Mouse (Mus musculus) testis, adult 2 months (tissue): ENCODE results near the gene Flywch2.

Experiments
- CTCF ChIP-seq: fragments of 200-500 bp; IDR thresholded peaks from 2 replicates; pipeline ENCODE4 v1.5.1; 2012; ENCODE audit warnings: low read depth, mild to moderate bottlenecking, inconsistent platforms, low read length, moderate library complexity; ENCODE audit not compliant: control insufficient read depth, insufficient read depth, insufficient replicate concordance
- POLR2A ChIP-seq: fragments of 200-500 bp; IDR thresholded peaks from 2 replicates; pipeline ENCODE4 v1.6.1; 2012; ENCODE audit warnings: low read depth, mild to moderate bottlenecking, inconsistent platforms, low read length, moderate library complexity; ENCODE audit not compliant: control insufficient read depth

DNA sequence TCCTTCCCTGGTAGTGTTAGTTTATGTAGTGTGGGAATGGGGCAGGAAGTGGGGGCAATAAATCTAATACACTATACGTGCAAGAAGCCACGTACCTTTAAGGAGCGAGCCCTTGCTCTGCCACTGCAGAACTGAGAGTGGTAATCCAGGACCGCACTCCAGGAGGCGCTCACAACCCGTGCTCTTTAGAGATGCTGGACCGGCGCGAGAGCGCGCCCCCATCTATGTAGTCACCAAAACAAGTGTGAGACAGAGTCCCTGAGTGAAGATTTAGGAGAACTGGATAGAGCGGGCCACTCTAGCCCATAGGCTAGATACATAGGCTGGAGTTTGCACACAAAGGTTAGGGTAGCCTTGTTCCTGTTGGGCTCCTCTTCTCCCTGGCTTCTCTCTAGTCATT is 11.8 kb downstream of the Flywch2 start:
- TF ChIP-seq CTCF, result peak; percentile 62; the same call in 1 of the 2 replicates
- TF ChIP-seq POLR2A, result no peak
